Mouse (Mus musculus) MEL (cell line): ENCODE results near the gene Foxj2. TPM values are rescaled to one million over a fixed set of nuclear protein-coding genes. Genes with fewer than 3 reads are reported as not detected.

Source experiments
- DNase-seq: peaks from one replicate; pipeline ENCODE4 v3.0.0; 2011; ENCODE audit warnings: low read depth, low spot score
- H3K27ac ChIP-seq: 2 replicates; pipeline ENCODE4 v1.5.1; 2012; ENCODE audit warnings: low read depth, mild to moderate bottlenecking, control low read depth, low read length, moderate library complexity; ENCODE audit not compliant: control insufficient read depth
- H3K27me3 ChIP-seq, 2 experiments: fragments of 150-350 bp in 1 of 2; sonication (generic) in 1 of 2; 2 replicates each; pipeline ENCODE4 v1.6.1; 2012; ENCODE audit warnings: low read length in 2 of 2, mild to moderate bottlenecking in 2 of 2, improper control_type of control experiment in 1 of 2, moderate library complexity in 1 of 2; ENCODE audit not compliant: insufficient read depth in 2 of 2, control insufficient read depth in 1 of 2
- H3K36me3 ChIP-seq, 2 experiments: 2 replicates each; pipeline ENCODE4 v1.6.1; 2012 to 2014; ENCODE audit warnings: low read length in 2 of 2, improper control_type of control experiment in 1 of 2, inconsistent platforms in 1 of 2, mild to moderate bottlenecking in 1 of 2; ENCODE audit not compliant: insufficient read depth in 2 of 2, control insufficient read depth in 1 of 2
- H3K4me1 ChIP-seq, 2 experiments: fragments of 150-350 bp in 1 of 2; sonication (generic) in 1 of 2; 2 replicates each; pipeline ENCODE4 v1.6.1; 2012; ENCODE audit warnings: low read length in 2 of 2, improper control_type of control experiment in 1 of 2, mild to moderate bottlenecking in 1 of 2; ENCODE audit not compliant: insufficient read depth in 2 of 2, control insufficient read depth in 1 of 2
- H3K4me3 ChIP-seq, 2 experiments: fragments of 150-350 bp in 1 of 2; sonication (generic) in 1 of 2; 2 replicates each; pipeline ENCODE4 v1.5.1; 2012; ENCODE audit warnings: low read depth in 2 of 2, low read length in 2 of 2, mild to moderate bottlenecking in 2 of 2, moderate library complexity in 2 of 2, control low read depth in 1 of 2, improper control_type of control experiment in 1 of 2; ENCODE audit not compliant: control insufficient read depth in 1 of 2, insufficient read depth in 1 of 2
- H3K79me2 ChIP-seq: 2 replicates; pipeline ENCODE4 v1.6.1; 2012; ENCODE audit warnings: mild to moderate bottlenecking, low read length, moderate library complexity; ENCODE audit not compliant: control insufficient read depth, poor library complexity, insufficient read depth
- H3K9ac ChIP-seq: 2 replicates; pipeline ENCODE4 v1.6.1; 2012; ENCODE audit warnings: low read depth, mild to moderate bottlenecking, control low read depth, low read length, moderate library complexity; ENCODE audit not compliant: control insufficient read depth, poor library complexity, severe bottlenecking
- H3K9me3 ChIP-seq: fragments of 150-350 bp; sonication (generic); replicated peaks from 2 replicates; pipeline ENCODE4 v1.6.1; 2012; ENCODE audit warnings: mild to moderate bottlenecking, low read length, improper control_type of control experiment, moderate library complexity; ENCODE audit not compliant: insufficient read depth
- BHLHE40 ChIP-seq: IDR thresholded peaks from 2 replicates; pipeline ENCODE4 v1.6.1; 2012; ENCODE audit warnings: low read depth, mild to moderate bottlenecking, inconsistent platforms, low read length, improper control_type of control experiment, borderline replicate concordance
- CHD1 ChIP-seq: IDR thresholded peaks from 2 replicates; pipeline ENCODE4 v1.6.1; 2012; ENCODE audit warnings: low read depth, mild to moderate bottlenecking, inconsistent platforms, low read length, improper control_type of control experiment
- ELF1 ChIP-seq: IDR thresholded peaks from 2 replicates; pipeline ENCODE4 v1.6.1; 2014; ENCODE audit warnings: low read depth, mild to moderate bottlenecking, inconsistent platforms, low read length, improper control_type of control experiment, moderate library complexity
- ETS1 ChIP-seq: IDR thresholded peaks from 2 replicates; pipeline ENCODE4 v1.6.1; 2012; ENCODE audit warnings: low read depth, mild to moderate bottlenecking, inconsistent platforms, low read length, improper control_type of control experiment, moderate library complexity
- GABPA ChIP-seq: IDR thresholded peaks from 2 replicates; pipeline ENCODE4 v1.6.1; 2012; ENCODE audit warnings: low read depth, mild to moderate bottlenecking, inconsistent platforms, low read length, improper control_type of control experiment, moderate library complexity
- GATA1 ChIP-seq: IDR thresholded peaks from 2 replicates; pipeline ENCODE4 v1.6.1; 2011; ENCODE audit warnings: low read depth, low read length, improper control_type of control experiment
- JUND ChIP-seq: IDR thresholded peaks from 2 replicates; pipeline ENCODE4 v1.6.1; 2011; ENCODE audit warnings: low read depth, mild to moderate bottlenecking, improper control_type of control experiment, low read length
- MAFK ChIP-seq: IDR thresholded peaks from 2 replicates; pipeline ENCODE4 v1.6.1; 2011; ENCODE audit warnings: low read depth, mild to moderate bottlenecking, low read length, improper control_type of control experiment, borderline replicate concordance
- MAX ChIP-seq: IDR thresholded peaks from 2 replicates; pipeline ENCODE4 v1.6.1; 2011; ENCODE audit warnings: low read length, improper control_type of control experiment
- MEF2A ChIP-seq: IDR thresholded peaks from 2 replicates; pipeline ENCODE4 v1.6.1; 2014; ENCODE audit warnings: low read depth, mild to moderate bottlenecking, inconsistent platforms, low read length, improper control_type of control experiment; ENCODE audit not compliant: poor library complexity, insufficient replicate concordance, severe bottlenecking; ENCODE audit errors: extremely low read depth
- MXI1 ChIP-seq: IDR thresholded peaks from 2 replicates; pipeline ENCODE4 v1.6.1; 2011; ENCODE audit warnings: mild to moderate bottlenecking, low read depth, low read length, improper control_type of control experiment
- MYB ChIP-seq: IDR thresholded peaks from 2 replicates; pipeline ENCODE4 v1.6.1; 2011; ENCODE audit warnings: mild to moderate bottlenecking, low read depth, low read length, improper control_type of control experiment
- MYC ChIP-seq: IDR thresholded peaks from 2 replicates; pipeline ENCODE4 v1.6.1; 2011; ENCODE audit warnings: low read depth, mild to moderate bottlenecking, low read length, improper control_type of control experiment, moderate library complexity
- NELFE ChIP-seq: IDR thresholded peaks from 2 replicates; pipeline ENCODE4 v1.6.1; 2011; ENCODE audit warnings: low read depth, low read length, improper control_type of control experiment
- NRF1 ChIP-seq: IDR thresholded peaks from 2 replicates; pipeline ENCODE4 v1.6.1; 2014; ENCODE audit warnings: low read depth, mild to moderate bottlenecking, inconsistent platforms, low read length, improper control_type of control experiment, moderate library complexity; ENCODE audit not compliant: poor library complexity, insufficient read depth, severe bottlenecking
- POLR2A ChIP-seq, 2 experiments: IDR thresholded peaks; 2 replicates each; pipeline ENCODE4 v1.6.1; 2011 to 2012; ENCODE audit warnings: low read length in 2 of 2, mild to moderate bottlenecking in 2 of 2, control low read depth in 1 of 2, improper control_type of control experiment in 1 of 2, low read depth in 1 of 2, moderate library complexity in 1 of 2; ENCODE audit not compliant: control insufficient read depth in 1 of 2, insufficient read depth in 1 of 2, poor library complexity in 1 of 2
- RAD21 ChIP-seq: IDR thresholded peaks from 2 replicates; pipeline ENCODE4 v1.6.1; 2011; ENCODE audit warnings: mild to moderate bottlenecking, low read depth, low read length, improper control_type of control experiment
- SIN3A ChIP-seq: IDR thresholded peaks from 2 replicates; pipeline ENCODE4 v1.6.1; 2012; ENCODE audit warnings: low read length, improper control_type of control experiment, inconsistent platforms
- SMC3 ChIP-seq: IDR thresholded peaks from 2 replicates; pipeline ENCODE4 v1.6.1; 2011; ENCODE audit warnings: low read depth, low read length, improper control_type of control experiment
- TAL1 ChIP-seq: IDR thresholded peaks from 2 replicates; pipeline ENCODE4 v1.6.1; 2012; ENCODE audit warnings: mild to moderate bottlenecking, inconsistent platforms, low read length, moderate library complexity, mixed read lengths
- TBP ChIP-seq: IDR thresholded peaks from 2 replicates; pipeline ENCODE4 v1.8.0; 2011; ENCODE audit warnings: low read depth, low read length, improper control_type of control experiment
- TCF12 ChIP-seq: IDR thresholded peaks from 2 replicates; pipeline ENCODE4 v1.6.1; 2014; ENCODE audit warnings: low read depth, mild to moderate bottlenecking, inconsistent platforms, low read length, improper control_type of control experiment, moderate library complexity
- USF1 ChIP-seq: IDR thresholded peaks from 2 replicates; pipeline ENCODE4 v1.6.1; 2014; ENCODE audit warnings: low read depth, mild to moderate bottlenecking, inconsistent platforms, low read length, improper control_type of control experiment, moderate library complexity
- USF2 ChIP-seq, 2 experiments: IDR thresholded peaks; 2 replicates each; pipeline ENCODE4 v1.6.1; 2011 to 2012; ENCODE audit warnings: improper control_type of control experiment in 2 of 2, low read length in 2 of 2, borderline replicate concordance in 1 of 2, inconsistent platforms in 1 of 2, low read depth in 1 of 2, mild to moderate bottlenecking in 1 of 2; ENCODE audit not compliant: insufficient read depth in 1 of 2
- ZKSCAN1 ChIP-seq: IDR thresholded peaks from 2 replicates; pipeline ENCODE4 v1.6.1; 2012; ENCODE audit warnings: low read depth, mild to moderate bottlenecking, inconsistent platforms, low read length, improper control_type of control experiment, moderate library complexity
- ZMIZ1 ChIP-seq: IDR thresholded peaks from 2 replicates; pipeline ENCODE4 v1.6.1; 2012; ENCODE audit warnings: low read depth, mild to moderate bottlenecking, inconsistent platforms, low read length, improper control_type of control experiment, moderate library complexity
- ZNF384 ChIP-seq: IDR thresholded peaks from 2 replicates; pipeline ENCODE4 v1.6.1; 2012; ENCODE audit warnings: low read depth, mild to moderate bottlenecking, inconsistent platforms, low read length, improper control_type of control experiment
- polyA plus RNA-seq, 2 experiments: library from polyadenylated mRNA; stranded (reverse) in 1 of 2; unstranded in 1 of 2; fragments of >175 nt in 1 of 2; fragments of >200 nt in 1 of 2; gene quantifications; 2 replicates each; pipeline versions ENCODE4 v1.2.1 to v1.2.4; 2012; ENCODE audit warnings: low replicate concordance in 2 of 2, low read depth in 1 of 2; ENCODE audit not compliant: insufficient read length in 2 of 2, insufficient read depth in 1 of 2, missing spikeins in 1 of 2
- total RNA-seq: library from RNA; depleted of rRNA; stranded (reverse); fragments of 300-350 nt; gene quantifications from 2 replicates; pipeline ENCODE4 v1.2.3, GENCODE M21; 2012

Foxj2 gene
- total and polyA plus RNA-seq, 3 experiments = 2.2 to 8.6 TPM; not detected in 1

DNA sequence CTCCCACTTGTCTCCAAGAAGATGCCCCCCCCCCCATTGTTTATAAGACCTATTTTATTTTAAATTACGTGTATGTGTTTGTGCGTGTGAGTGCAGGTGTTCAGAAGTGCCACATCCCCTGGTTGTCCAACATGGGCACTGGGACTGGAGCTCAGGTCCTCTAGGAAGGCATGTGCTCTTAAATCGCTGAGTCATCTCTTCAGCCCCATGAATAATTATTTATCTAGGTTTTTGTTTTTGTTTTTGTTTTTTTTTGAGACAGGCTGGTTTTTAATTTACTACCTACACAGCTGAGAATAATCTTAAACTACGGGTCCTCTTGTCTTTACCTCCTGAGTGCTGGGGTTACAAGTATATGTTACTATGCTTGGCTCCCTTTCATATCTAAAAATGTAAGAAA is 6.1 kb upstream of the Foxj2 start:
- H3K27ac ChIP-seq = peak overlapping the region; percentile 29; the same call in 1 of the 2 replicates

DNA sequence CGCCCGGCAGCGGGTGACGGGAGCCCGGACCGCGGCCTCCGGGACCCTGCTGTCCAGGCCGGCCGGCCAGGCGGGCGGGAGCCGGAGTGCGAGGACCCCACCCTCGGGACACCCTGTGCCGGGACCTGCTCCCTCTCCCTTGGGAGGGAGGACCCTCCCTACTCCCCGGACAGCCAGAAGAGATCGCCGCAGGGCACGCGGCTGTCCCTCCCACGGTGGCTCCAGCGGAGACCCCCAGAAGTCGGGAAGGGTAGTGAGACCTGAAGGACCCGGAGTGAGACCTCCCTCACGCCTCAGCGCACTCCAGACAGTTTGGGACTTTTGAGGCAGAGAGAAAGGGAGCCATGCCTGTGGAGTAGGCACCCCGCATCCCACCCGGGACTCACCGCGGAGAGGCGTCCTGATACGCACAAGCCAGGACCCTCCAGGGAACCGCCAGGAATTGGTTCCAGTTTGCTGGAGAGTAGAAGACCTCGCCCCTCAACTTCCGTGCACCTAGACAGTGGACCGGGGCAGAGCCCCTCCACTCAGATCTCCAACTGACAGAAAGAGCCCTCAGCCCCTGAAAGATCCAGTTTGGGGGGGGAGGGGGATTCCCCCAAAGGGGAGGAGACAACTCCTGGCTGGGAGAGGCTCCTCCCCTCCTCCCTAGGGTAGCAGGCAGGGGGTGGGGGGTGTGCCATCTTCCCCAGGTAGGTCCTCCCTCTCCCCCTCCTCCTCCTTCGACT is 521 bp downstream of the Foxj2 start:
- Histone ChIP-seq H3K4me3 (peak overlapping the region; percentile 98 to 99), H3K27me3 (no peaks in the 10 kb centered on the region), H3K4me1 (peaks cover 18 to 33% of the 10 kb centered on the region in 2 experiments), H3K36me3 (peaks cover 0 to 27% of the 10 kb centered on the region in 2 experiments; a peak in 2 of 4 replicates), H3K9ac (peak overlapping the region; percentile 97), H3K79me2 (peaks cover 13% of the 10 kb centered on the region), H3K27ac (peak overlapping the region; percentile 3; the same call in 1 of the 2 replicates), H3K9me3 (no peaks in the 10 kb centered on the region)
- DNase-seq = peak; percentile 44
- TF ChIP-seq ZMIZ1 (no peak), MAX (peak; percentile 38; the same call in 1 of the 2 replicates), RAD21 (no peak), NELFE (peak; percentile 34; the same call in 1 of the 2 replicates), SMC3 (no peak), TCF12 (0 out of 2 replicates have a peak, but pooled peaks have one; percentile 10)

More for the DNA sequence above, 6.1 kb upstream of the Foxj2 start:
- Histone ChIP-seq H3K4me3 (no peak overlapping the region), H3K36me3 (peaks cover 0 to 30% of the 10 kb centered on the region in 2 experiments; a peak in 2 of 4 replicates), H3K27me3 (no peaks in the 10 kb centered on the region), H3K4me1 (peaks cover 19 to 29% of the 10 kb centered on the region in 2 experiments), H3K9ac (no peak overlapping the region), H3K79me2 (no peaks in the 10 kb centered on the region; the same call in none of the 2 replicates), H3K9me3 (no peaks in the 10 kb centered on the region)
- DNase-seq = peak; percentile 51
- TF ChIP-seq USF1 (no peak), MEF2A (no peak), NRF1 (no peak), MYB (no peak), TAL1 (no peak), BHLHE40 (no peak), ZKSCAN1 (no peak), MXI1 (no peak), JUND (no peak), RAD21 (no peak), USF2 (IDR thresholded peaks at IDR 0.05; ENCODE audit: borderline replicate concordance in 1 of 2, insufficient read depth in 1 of 2, low read depth in 1 of 2, low read length in 2 of 2) (no peak), MAFK (peak; percentile 88), CHD1 (no peak), ZNF384 (no peak), GATA1 (no peak), MAX (no peak), TBP (no peak), ETS1 (0 out of 2 replicates have a peak, but pooled peaks have one; percentile 3), MYC (0 out of 2 replicates have a peak, but pooled peaks have one; percentile 36), ELF1 (no peak), ZMIZ1 (no peak), SMC3 (no peak), GABPA (peak; percentile 61; the same call in 1 of the 2 replicates), POLR2A (IDR thresholded peaks at IDR 0.05; ENCODE audit: control insufficient read depth in 1 of 2, insufficient read depth in 1 of 2, low read depth in 1 of 2, low read length in 2 of 2, poor library complexity in 1 of 2) (no peak), SIN3A (no peak)
- TF ChIP-seq, all 39 proteins: peak for 4
